Mouse (Mus musculus) yolk sac, embryonic 10.5 days (tissue): ENCODE measurements around the gene Zfp53.

ENCODE experiments used
- DNase-seq: peaks from one replicate; pipeline ENCODE4 v3.0.0-alpha.2; 2017; ENCODE audit warnings: low spot score

Zfp53 gene

GRCm38 (mm10) chr17:21526270-21526669 is 37.5 kb downstream of the Zfp53 start:
- DNase-seq: no peak

DNA sequence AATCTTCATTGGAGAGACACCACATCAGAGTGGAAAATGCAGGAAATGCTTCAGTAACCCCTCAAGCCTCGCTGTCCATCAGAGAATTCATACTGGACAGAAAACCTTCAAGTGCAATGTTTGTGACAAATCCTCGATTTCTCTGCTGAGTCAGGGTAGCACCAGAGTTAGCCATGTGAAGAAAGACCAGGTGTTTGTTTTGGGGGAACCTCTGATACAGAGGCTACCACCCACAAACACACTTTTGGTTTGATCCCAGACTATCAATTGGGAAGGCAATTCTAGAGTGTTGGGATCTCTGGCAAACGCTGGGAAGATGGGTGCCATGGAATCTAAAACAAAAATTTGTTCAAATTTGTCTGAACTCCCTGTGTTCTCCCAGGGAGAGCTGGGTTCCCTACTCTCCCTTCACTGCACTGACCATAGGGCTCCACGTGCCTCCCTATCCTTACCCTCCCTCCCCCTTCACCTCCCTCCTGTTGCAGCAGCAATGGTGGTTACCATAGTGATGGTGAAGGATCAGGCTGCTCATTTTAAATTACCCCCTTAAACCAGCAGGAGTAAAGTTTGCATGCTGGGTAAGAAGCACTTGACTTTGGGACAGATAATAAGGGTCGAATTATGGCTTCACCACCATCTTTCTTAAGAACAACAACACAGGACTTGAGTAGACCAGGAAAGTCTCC is 42.0 kb downstream of the Zfp53 start:
- no peak for DNase-seq

DNA sequence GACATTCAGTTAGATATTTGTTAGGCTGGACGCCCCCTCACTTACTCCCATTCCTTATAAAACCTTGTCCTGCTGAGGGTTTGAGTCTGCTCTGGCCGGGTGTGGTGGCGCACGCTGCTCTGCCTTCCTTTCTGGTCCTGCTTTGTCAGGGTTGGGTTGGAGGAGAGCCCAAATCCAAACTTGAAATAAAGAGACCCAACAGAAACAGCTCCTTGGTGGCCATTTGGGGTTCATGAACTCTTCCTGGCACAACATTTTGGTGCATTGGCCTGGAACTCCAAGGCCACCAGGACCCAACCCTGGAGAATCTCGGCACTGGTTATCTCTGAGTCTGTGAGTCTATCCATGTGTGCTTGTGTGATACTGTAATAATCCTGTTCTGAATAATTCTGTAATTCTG is 42.8 kb downstream of the Zfp53 start:
- DNase-seq: no peak

DNA sequence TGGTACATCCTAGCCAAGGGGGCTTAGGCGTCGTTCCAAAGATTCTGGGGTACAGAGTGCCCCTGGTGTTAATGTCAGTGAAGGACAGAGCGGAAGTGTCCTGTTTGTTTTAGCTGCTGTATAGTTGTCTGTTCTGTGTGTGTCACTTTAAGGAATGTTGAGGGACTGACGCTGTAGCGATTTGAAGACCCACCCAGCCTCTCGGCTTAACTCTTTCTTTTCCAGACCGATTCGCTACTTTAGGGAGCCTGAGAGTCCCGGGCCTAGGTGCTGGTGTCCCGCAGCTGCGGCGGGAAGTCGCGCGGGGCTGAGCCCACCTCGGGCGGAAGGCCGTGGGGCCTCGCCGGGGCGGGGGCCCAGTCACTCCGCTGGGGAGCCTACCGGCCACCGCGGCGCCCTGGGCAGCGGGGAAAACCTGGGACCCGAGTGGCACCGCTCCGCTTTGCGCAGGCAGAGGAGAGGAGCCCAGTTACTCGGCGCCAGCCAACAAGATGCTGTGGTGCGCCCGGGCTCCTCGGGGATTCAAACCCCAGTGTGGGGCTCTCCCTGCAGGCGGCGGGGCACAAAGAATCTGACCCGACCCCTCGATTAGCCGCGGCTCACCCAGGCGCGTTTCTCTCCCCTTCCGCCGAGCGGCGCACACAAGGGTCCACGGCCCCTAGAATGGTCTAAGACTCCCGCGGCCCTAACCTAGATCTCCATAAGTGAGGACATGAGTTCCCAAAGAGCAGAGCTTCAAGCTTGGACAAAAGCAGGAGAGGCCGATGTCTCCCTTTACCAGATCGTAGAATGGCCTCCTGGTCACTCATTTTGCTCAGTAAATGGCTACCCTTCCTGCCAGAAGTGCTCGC is 43.5 kb downstream of the Zfp53 start:
- peak; percentile 80 for DNase-seq

- no peak for DNase-seq
Measured at GRCm38 (mm10) chr17:21533961-21534360, 45.2 kb downstream of the Zfp53 start.

GRCm38 (mm10) chr17:21534460-21535095 is 45.8 kb downstream of the Zfp53 start:
- DNase-seq: peak; percentile 64

- DNase-seq: peak; percentile 70
Measured at GRCm38 (mm10) chr17:21535096-21536001, 46.6 kb downstream of the Zfp53 start, which contains the start of gene Zfp52. Gene Zfp52, plus strand, starts transcription at chr17:21535539.

DNA sequence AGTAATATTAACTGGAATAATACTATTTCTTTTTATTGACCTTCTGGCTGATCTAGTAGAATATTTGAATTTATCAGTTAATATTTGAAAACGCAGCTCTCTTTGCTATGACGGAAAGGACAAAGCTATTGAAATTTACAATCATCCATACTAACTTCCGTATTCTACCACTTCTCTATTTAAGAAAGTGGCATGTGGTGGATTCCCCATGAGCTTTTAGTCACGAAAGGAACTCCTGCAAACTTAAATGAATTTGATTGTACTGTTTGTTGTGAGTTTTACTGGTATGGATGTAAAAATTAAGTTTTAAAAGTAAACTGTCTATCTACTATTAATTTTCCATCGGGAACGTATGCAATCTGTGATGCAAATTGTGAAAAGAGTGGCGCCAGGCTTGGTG is 47.3 kb downstream of the Zfp53 start:
- no peak for DNase-seq

- no peak for DNase-seq
Measured at GRCm38 (mm10) chr17:21536676-21537075, 47.9 kb downstream of the Zfp53 start.

GRCm38 (mm10) chr17:21557831-21558230 is 69.0 kb downstream of the Zfp53 start:
- no peak for DNase-seq
